Mouse (Mus musculus): ENCODE measurements around the gene Fibin. TPM values are rescaled to one million over a fixed set of nuclear protein-coding genes. Genes with fewer than 3 reads are reported as not detected.
A peak's percentile ranks its signal among the peaks of the same experiment; 100 is the strongest.

Fibin gene
- polyA plus RNA-seq (2016; fragmentation: Nextera tagmentation; extraction: Ambion mirVana) = 39.3 and 56.8 TPM in 2 replicates

DNA sequence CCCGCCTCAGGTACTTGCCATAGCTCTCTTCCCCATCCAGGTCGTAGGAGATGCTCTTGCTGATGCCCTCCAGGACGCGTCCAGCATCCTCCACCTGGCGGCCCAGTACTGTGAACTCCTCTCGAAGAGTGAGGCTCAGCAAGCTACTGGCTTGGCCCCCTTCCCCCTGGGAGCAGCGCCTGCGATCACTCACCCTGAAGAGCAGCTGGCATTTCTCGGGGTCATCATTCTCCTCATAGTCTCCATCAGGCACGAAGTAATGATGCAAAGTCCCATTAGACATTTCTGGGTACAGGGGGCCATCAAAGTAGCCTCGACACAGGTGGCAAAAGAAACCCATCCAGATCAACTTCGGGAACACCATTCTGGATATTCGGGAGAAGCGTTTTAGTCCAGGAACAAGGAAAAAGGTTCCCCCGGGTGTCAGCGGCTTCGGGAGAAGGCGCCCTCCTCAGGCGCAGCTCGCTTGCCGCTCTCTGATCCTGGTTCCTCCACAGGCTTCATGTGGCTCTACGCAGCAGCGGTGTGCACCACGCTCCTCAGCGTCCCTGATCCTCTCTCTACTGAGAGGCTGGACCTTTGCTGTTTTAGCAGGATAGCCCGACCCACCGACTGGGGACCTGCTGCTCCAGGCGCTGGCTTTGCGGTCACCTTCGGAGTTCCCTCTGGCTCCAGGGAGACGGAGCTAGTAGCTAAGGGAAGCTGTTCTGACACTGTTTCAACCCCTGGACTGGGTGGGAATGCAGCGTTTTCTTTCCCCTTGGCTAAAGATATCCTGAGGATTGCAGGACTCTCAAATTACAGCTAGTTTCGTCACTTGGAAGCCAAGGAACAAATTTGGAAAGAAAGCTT is at the start of gene Fibin:
Gene Fibin, minus strand, starts transcription at position 752 of the 852 bp plus-strand sequence.
- under 1% methylated on average over 33 of the region's 33 CpGs for WGBS
- peak within 1 kb of the TSS; percentile 70 for H3K4me2 ChIP-seq (replicated peaks)
- peak within 1 kb of the TSS; percentile 55 for H3K4me3 ChIP-seq
- peaks cover 4% of the 10 kb centered on the region; the same call in 1 of the 2 replicates for H3K27me3 ChIP-seq
- H3K9me3 ChIP-seq = no peaks in the 10 kb centered on the region
- ATAC-seq (ENCODE audit: insufficient number of reproducible peaks, insufficient read depth, low FRiP score, low TSS enrichment) = peak; percentile 87
- no peaks in the 10 kb centered on the region for H3K36me3 ChIP-seq
- peak within 1 kb of the TSS; percentile 66 for H3K9ac ChIP-seq
- peak within 1 kb of the TSS; percentile 85 for H3K27ac ChIP-seq
- H3K4me1 ChIP-seq = peaks cover 5% of the 10 kb centered on the region

- no peak overlapping the region for H3K27ac ChIP-seq
- 82% methylated on average over 3 of the region's 3 CpGs for whole genome bisulfite sequencing
- H3K4me3 ChIP-seq = no peak overlapping the region
- no peak overlapping the region for H3K4me2 ChIP-seq (replicated peaks)
- H3K4me1 ChIP-seq = no peaks in the 10 kb centered on the region
- H3K27me3 ChIP-seq = no peaks in the 10 kb centered on the region
- H3K9me3 ChIP-seq = no peaks in the 10 kb centered on the region
- ATAC-seq (ENCODE audit: insufficient number of reproducible peaks, insufficient read depth, low FRiP score, low TSS enrichment) = no peak
- no peak overlapping the region for H3K9ac ChIP-seq
- H3K36me3 ChIP-seq = no peaks in the 10 kb centered on the region
Observed at GRCm38 (mm10) chr2:110411428-110411827, 48.4 kb upstream of the Fibin start.

GRCm38 (mm10) chr2:110408757-110409156 is 45.8 kb upstream of the Fibin start:
- H3K9me3 ChIP-seq = no peaks in the 10 kb centered on the region

DNA sequence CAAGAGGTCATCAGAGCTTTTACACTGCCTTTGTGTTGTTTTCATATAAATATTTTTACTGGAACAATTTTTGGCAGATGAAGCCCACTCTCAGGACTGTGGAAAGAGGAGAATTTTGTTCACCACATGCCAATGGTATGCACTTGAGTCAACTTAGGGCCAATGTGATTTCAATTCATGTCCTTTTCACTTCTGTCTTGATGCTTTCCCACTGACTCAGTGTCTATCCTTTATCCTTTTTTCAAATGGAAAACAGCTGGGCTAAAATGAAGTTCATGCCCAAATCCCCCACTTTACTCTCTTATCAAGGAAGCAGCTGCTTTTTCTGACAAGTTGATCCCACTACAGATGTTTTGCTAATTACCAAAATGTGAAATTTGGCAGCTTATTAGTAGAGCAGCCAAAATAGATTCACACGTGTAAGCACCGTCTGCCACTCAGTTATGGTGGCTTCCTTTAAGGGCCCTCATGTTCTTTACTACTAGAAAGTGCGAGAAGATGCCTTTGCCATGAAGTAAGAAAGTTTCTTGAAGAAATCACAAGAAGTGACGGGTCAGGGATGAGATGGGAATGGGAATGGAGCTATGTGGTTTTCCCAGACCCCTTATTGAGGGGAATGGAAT is 29.8 kb upstream of the Fibin start:
- H3K4me1 ChIP-seq = no peaks in the 10 kb centered on the region
- WGBS = 71% methylated on average over 4 of the region's 4 CpGs
- no peak for ATAC-seq (ENCODE audit: insufficient number of reproducible peaks, insufficient read depth, low FRiP score, low TSS enrichment)
- H3K4me3 ChIP-seq = no peak overlapping the region
- H3K4me2 ChIP-seq (replicated peaks) = no peak overlapping the region
- no peaks in the 10 kb centered on the region for H3K9me3 ChIP-seq
- no peaks in the 10 kb centered on the region for H3K27me3 ChIP-seq
- no peaks in the 10 kb centered on the region for H3K36me3 ChIP-seq
- no peak overlapping the region for H3K9ac ChIP-seq
- H3K27ac ChIP-seq = no peak overlapping the region

More at GRCm38 (mm10) chr2:110408757-110409156, 45.8 kb upstream of the Fibin start:
- no peaks in the 10 kb centered on the region for H3K36me3 ChIP-seq
- H3K27ac ChIP-seq = no peak overlapping the region
- no peaks in the 10 kb centered on the region for H3K27me3 ChIP-seq
- no peaks in the 10 kb centered on the region for H3K4me1 ChIP-seq
- no peak overlapping the region for H3K4me3 ChIP-seq
- no peak overlapping the region for H3K9ac ChIP-seq
- no peak for ATAC-seq (ENCODE audit: insufficient number of reproducible peaks, insufficient read depth, low FRiP score, low TSS enrichment)
- H3K4me2 ChIP-seq (replicated peaks) = no peak overlapping the region

- ATAC-seq (ENCODE audit: insufficient number of reproducible peaks, insufficient read depth, low FRiP score, low TSS enrichment) = 0 out of 2 replicates have a peak, but pooled peaks have one; percentile 22
- no peak overlapping the region for H3K4me2 ChIP-seq (replicated peaks)
- no peak overlapping the region for H3K27ac ChIP-seq
- H3K4me1 ChIP-seq = no peaks in the 10 kb centered on the region
- WGBS = 63% methylated on average over 5 of the region's 5 CpGs
- H3K4me3 ChIP-seq = no peak overlapping the region
- H3K27me3 ChIP-seq = no peaks in the 10 kb centered on the region
- H3K9ac ChIP-seq = no peak overlapping the region
- no peaks in the 10 kb centered on the region for H3K36me3 ChIP-seq
- no peaks in the 10 kb centered on the region for H3K9me3 ChIP-seq
Observed at GRCm38 (mm10) chr2:110390736-110391409, 27.9 kb upstream of the Fibin start.

- H3K27ac ChIP-seq = no peak overlapping the region
- 43% methylated on average over 2 of the region's 2 CpGs for WGBS
- no peak for ATAC-seq (ENCODE audit: insufficient number of reproducible peaks, insufficient read depth, low FRiP score, low TSS enrichment)
Observed at GRCm38 (mm10) chr2:110379811-110380210, 16.8 kb upstream of the Fibin start.

GRCm38 (mm10) chr2:110376660-110377059 is 13.7 kb upstream of the Fibin start:
- Histone ChIP-seq H3K36me3 (no peaks in the 10 kb centered on the region), H3K4me2 (replicated peaks) (no peak overlapping the region), H3K27ac (no peak overlapping the region), H3K4me1 (peaks cover 3% of the 10 kb centered on the region; the same call in 1 of the 2 replicates), H3K9me3 (no peaks in the 10 kb centered on the region), H3K4me3 (no peak overlapping the region), H3K9ac (no peak overlapping the region), H3K27me3 (no peaks in the 10 kb centered on the region)
- 88% methylated on average over 1 of the region's 1 CpGs for WGBS
- ATAC-seq (ENCODE audit: insufficient number of reproducible peaks, insufficient read depth, low FRiP score, low TSS enrichment) = no peak

More at GRCm38 (mm10) chr2:110379811-110380210, 16.8 kb upstream of the Fibin start:
- no peak overlapping the region for H3K4me3 ChIP-seq
- no peak overlapping the region for H3K4me2 ChIP-seq (replicated peaks)
- peaks cover 3% of the 10 kb centered on the region; the same call in 1 of the 2 replicates for H3K4me1 ChIP-seq
- no peak overlapping the region for H3K9ac ChIP-seq
- H3K36me3 ChIP-seq = no peaks in the 10 kb centered on the region
- H3K9me3 ChIP-seq = no peaks in the 10 kb centered on the region
- no peaks in the 10 kb centered on the region for H3K27me3 ChIP-seq

DNA sequence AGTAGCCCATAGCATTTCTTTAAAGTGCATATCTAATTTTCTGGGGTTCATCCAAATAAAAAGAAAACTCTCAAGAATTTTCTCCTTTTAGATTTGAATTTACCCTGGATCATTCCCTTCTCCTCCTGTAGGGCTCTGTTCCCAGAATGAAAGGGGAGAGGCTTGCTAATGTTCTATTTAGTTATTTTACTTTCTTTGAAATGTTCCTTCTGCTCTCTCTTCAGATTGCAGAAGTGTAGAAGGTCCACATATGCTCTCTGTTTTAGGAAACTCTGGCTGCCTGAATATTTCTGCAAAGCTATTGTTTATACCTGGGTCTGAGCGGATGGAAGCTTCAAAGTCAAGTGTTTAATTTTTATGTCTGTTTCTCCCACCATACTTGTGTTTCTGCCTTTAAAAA is 12.5 kb upstream of the Fibin start:
- H3K27me3 ChIP-seq = no peaks in the 10 kb centered on the region
- no peak overlapping the region for H3K27ac ChIP-seq
- ATAC-seq (ENCODE audit: insufficient number of reproducible peaks, insufficient read depth, low FRiP score, low TSS enrichment) = no peak
- WGBS = 83% methylated on average over 1 of the region's 1 CpGs
- H3K4me3 ChIP-seq = no peak overlapping the region
- peaks cover 3% of the 10 kb centered on the region; the same call in 1 of the 2 replicates for H3K4me1 ChIP-seq
- no peaks in the 10 kb centered on the region for H3K9me3 ChIP-seq
- no peak overlapping the region for H3K9ac ChIP-seq
- no peaks in the 10 kb centered on the region for H3K36me3 ChIP-seq
- no peak overlapping the region for H3K4me2 ChIP-seq (replicated peaks)

GRCm38 (mm10) chr2:110373186-110373585 is 10.2 kb upstream of the Fibin start:
- Histone ChIP-seq H3K27me3 (no peaks in the 10 kb centered on the region), H3K4me3 (no peak overlapping the region), H3K9me3 (no peaks in the 10 kb centered on the region), H3K9ac (no peak overlapping the region), H3K4me1 (0 out of 2 replicates have a peak, but pooled peaks cover 3% of the 10 kb centered on the region), H3K4me2 (replicated peaks) (no peak overlapping the region), H3K36me3 (no peaks in the 10 kb centered on the region), H3K27ac (no peak overlapping the region)
- 38% methylated on average over 2 of the region's 2 CpGs for WGBS
- ATAC-seq (ENCODE audit: insufficient number of reproducible peaks, insufficient read depth, low FRiP score, low TSS enrichment) = no peak

DNA sequence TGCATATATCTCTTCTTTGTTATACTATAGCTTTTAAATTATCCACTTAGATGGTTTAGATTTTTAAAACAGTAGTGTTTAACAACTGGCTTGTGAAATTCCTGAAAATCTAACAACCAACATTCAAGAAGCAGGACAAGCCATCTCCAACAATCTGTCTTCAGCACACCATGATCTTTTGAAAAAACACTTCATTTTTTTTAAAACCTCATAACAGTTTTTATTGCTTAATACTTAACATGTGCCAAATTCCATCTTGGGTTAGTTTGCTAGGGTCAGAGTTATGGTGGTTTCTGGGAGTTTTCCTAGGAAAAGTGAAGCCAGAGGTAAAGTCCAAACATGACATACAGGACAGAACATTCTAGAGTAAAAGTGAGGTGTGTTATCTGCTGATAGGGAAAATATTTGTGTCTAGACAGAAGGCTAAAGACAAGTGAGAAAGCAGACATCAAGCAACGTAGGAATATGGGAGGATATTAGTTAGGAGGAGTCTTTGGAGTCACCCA is 4.5 kb upstream of the Fibin start:
- no peak for ATAC-seq (ENCODE audit: insufficient number of reproducible peaks, insufficient read depth, low FRiP score, low TSS enrichment)
- H3K9ac ChIP-seq = no peak overlapping the region
- WGBS = 81% methylated on average over 1 of the region's 1 CpGs

GRCm38 (mm10) chr2:110365401-110365800 is 2.4 kb upstream of the Fibin start:
- H3K9ac ChIP-seq = no peak overlapping the region
- peaks cover 4% of the 10 kb centered on the region; the same call in 1 of the 2 replicates for H3K27me3 ChIP-seq
- H3K36me3 ChIP-seq = no peaks in the 10 kb centered on the region
- H3K4me3 ChIP-seq = no peak overlapping the region
- no peak overlapping the region for H3K4me2 ChIP-seq (replicated peaks)
- H3K4me1 ChIP-seq = peaks cover 5% of the 10 kb centered on the region
- H3K27ac ChIP-seq = no peak overlapping the region
- no peaks in the 10 kb centered on the region for H3K9me3 ChIP-seq
- no peak for ATAC-seq (ENCODE audit: insufficient number of reproducible peaks, insufficient read depth, low FRiP score, low TSS enrichment)

More for the DNA sequence above, 4.5 kb upstream of the Fibin start:
- Histone ChIP-seq H3K4me3 (no peak overlapping the region), H3K36me3 (no peaks in the 10 kb centered on the region), H3K4me2 (replicated peaks) (no peak overlapping the region), H3K9me3 (no peaks in the 10 kb centered on the region), H3K27ac (no peak overlapping the region), H3K4me1 (peaks cover 5% of the 10 kb centered on the region), H3K27me3 (peaks cover under 1% of the 10 kb centered on the region; the same call in 1 of the 2 replicates)
